Mouse (Mus musculus) liver, embryonic 13.5 days (tissue): ENCODE results near the gene Txndc11. TPM values are rescaled to one million over a fixed set of nuclear protein-coding genes. Genes with fewer than 3 reads are reported as not detected.

Source experiments
- ATAC-seq: fragments of 200-750 bp; cut with Nextera tagmentation; 2 replicates; pipeline ENCODE4 v1.8.0; 2017; ENCODE audit warnings: low read depth, mild to moderate bottlenecking, moderate number of reproducible peaks, moderate library complexity
- DNase-seq: peaks from one replicate; pipeline ENCODE4 v3.0.0; 2022
- H3K27ac ChIP-seq: fragments of 300-500 bp; sonication (generic); 2 replicates; pipeline ENCODE4 v1.5.1; 2015; ENCODE audit warnings: moderate library complexity, mild to moderate bottlenecking, inconsistent platforms
- H3K27me3 ChIP-seq: fragments of 300-500 bp; sonication (generic); 2 replicates; pipeline ENCODE4 v1.6.1; 2015; ENCODE audit warnings: mild to moderate bottlenecking, inconsistent platforms
- H3K36me3 ChIP-seq: fragments of 300-500 bp; sonication (generic); 2 replicates; pipeline ENCODE4 v1.6.1; 2015; ENCODE audit warnings: mild to moderate bottlenecking, inconsistent platforms
- H3K4me1 ChIP-seq: fragments of 300-500 bp; sonication (generic); replicated peaks from 2 replicates; pipeline ENCODE4 v1.6.1; 2015; ENCODE audit warnings: inconsistent platforms
- H3K4me2 ChIP-seq: fragments of 300-500 bp; sonication (generic); 2 replicates; pipeline ENCODE4 v1.6.1; 2015; ENCODE audit warnings: inconsistent platforms, mild to moderate bottlenecking, moderate library complexity
- H3K4me3 ChIP-seq: fragments of 300-500 bp; sonication (generic); replicated peaks from 2 replicates; pipeline ENCODE4 v1.5.1; 2015; ENCODE audit warnings: mild to moderate bottlenecking, inconsistent platforms
- H3K9ac ChIP-seq: fragments of 300-500 bp; sonication (generic); 2 replicates; pipeline ENCODE4 v1.6.1; 2015; ENCODE audit warnings: mild to moderate bottlenecking, inconsistent platforms
- H3K9me3 ChIP-seq: fragments of 300-500 bp; sonication (generic); replicated peaks from 2 replicates; pipeline ENCODE4 v1.6.1; 2016; ENCODE audit warnings: inconsistent platforms
- WGBS: fragments of 180-500 bp; shearing (Covaris S2); methylation state at CpG from one replicate; pipeline ENCODE4 v1.1.7; 2015; ENCODE audit not compliant: insufficient replicate concordance; 5-methylcytosine and 5-hydroxymethylcytosine counted together
- polyA plus RNA-seq: library from polyadenylated mRNA; unstranded; fragments of >200 nt; fragmentation: Nextera tagmentation; extraction: Ambion mirVana; gene quantifications from 2 replicates; pipeline ENCODE4 v1.2.1, GENCODE M21; 2015

Txndc11 gene
- polyA plus RNA-seq, 1 experiment from 2014 or later, result 17.2 TPM

- ATAC-seq, result no peak
- H3K4me2 ChIP-seq, result no peak overlapping the region
- H3K9ac ChIP-seq, result no peak overlapping the region
- no peak overlapping the region for H3K4me3 ChIP-seq
- H3K36me3 ChIP-seq, result no peaks in the 10 kb centered on the region
- peaks cover 44% of the 10 kb centered on the region for H3K27me3 ChIP-seq
- peaks cover 24% of the 10 kb centered on the region for H3K4me1 ChIP-seq
- H3K27ac ChIP-seq, result peak overlapping the region; percentile 27; the same call in 1 of the 2 replicates
- 35% methylated on average over 13 of the region's 13 CpGs for WGBS
- no peaks in the 10 kb centered on the region for H3K9me3 ChIP-seq
- no peak for DNase-seq
Observed at GRCm38 (mm10) chr16:11062794-11063721, 71.4 kb downstream of the Txndc11 start.

- no peaks in the 10 kb centered on the region for H3K36me3 ChIP-seq
- peaks cover 21% of the 10 kb centered on the region for H3K27me3 ChIP-seq
- H3K4me3 ChIP-seq, result no peak within 1 kb of the TSS
- H3K9ac ChIP-seq, result no peak within 1 kb of the TSS
- DNase-seq (no peak), ATAC-seq (no peak)
- H3K4me2 ChIP-seq, result no peak within 1 kb of the TSS
- peaks cover 12% of the 10 kb centered on the region for H3K4me1 ChIP-seq
- 69% methylated on average over 4 of the region's 4 CpGs for WGBS
- no peak within 1 kb of the TSS for H3K27ac ChIP-seq
- H3K9me3 ChIP-seq, result no peaks in the 10 kb centered on the region
Observed at GRCm38 (mm10) chr16:11060645-11061044, 73.8 kb downstream of the Txndc11 start, which contains the start of gene Snn. TSS of gene Snn (plus strand) at chr16:11060945.

GRCm38 (mm10) chr16:11055916-11056315, 78.5 kb downstream of the Txndc11 start:
- no peaks in the 10 kb centered on the region for H3K9me3 ChIP-seq
- H3K27ac ChIP-seq, result no peak overlapping the region
- WGBS, result 72% methylated on average over 5 of the region's 5 CpGs
- no peaks in the 10 kb centered on the region for H3K4me1 ChIP-seq
- H3K27me3 ChIP-seq, result no peaks in the 10 kb centered on the region
- H3K4me2 ChIP-seq, result no peak overlapping the region
- DNase-seq (no peak), ATAC-seq (no peak)
- H3K4me3 ChIP-seq, result no peak overlapping the region
- H3K9ac ChIP-seq, result no peak overlapping the region
- no peaks in the 10 kb centered on the region for H3K36me3 ChIP-seq

- Histone ChIP-seq H3K27me3 (no peaks in the 10 kb centered on the region), H3K27ac (no peak overlapping the region), H3K36me3 (no peaks in the 10 kb centered on the region), H3K4me3 (no peak overlapping the region), H3K4me1 (no peaks in the 10 kb centered on the region), H3K9me3 (no peaks in the 10 kb centered on the region), H3K4me2 (no peak overlapping the region), H3K9ac (no peak overlapping the region)
- DNase-seq (no peak), ATAC-seq (no peak)
- WGBS, result 57% methylated on average over 6 of the region's 6 CpGs
Observed at GRCm38 (mm10) chr16:11054871-11055270, 79.6 kb downstream of the Txndc11 start.

GRCm38 (mm10) chr16:11054409-11054808, 80.0 kb downstream of the Txndc11 start:
- Histone ChIP-seq H3K27me3 (no peaks in the 10 kb centered on the region), H3K9ac (no peak overlapping the region), H3K9me3 (no peaks in the 10 kb centered on the region), H3K36me3 (no peaks in the 10 kb centered on the region), H3K27ac (no peak overlapping the region), H3K4me2 (no peak overlapping the region), H3K4me1 (no peaks in the 10 kb centered on the region), H3K4me3 (no peak overlapping the region)
- ATAC-seq, result no peak
- 35% methylated on average over 6 of the region's 6 CpGs for WGBS
- no peak for DNase-seq

- no peak for ATAC-seq
- Histone ChIP-seq H3K36me3 (no peaks in the 10 kb centered on the region), H3K4me3 (no peak overlapping the region), H3K4me2 (no peak overlapping the region), H3K4me1 (no peaks in the 10 kb centered on the region), H3K27ac (no peak overlapping the region), H3K9ac (no peak overlapping the region), H3K27me3 (no peaks in the 10 kb centered on the region), H3K9me3 (no peaks in the 10 kb centered on the region)
- WGBS, result 80% methylated on average over 11 of the region's 11 CpGs
- no peak for DNase-seq
Observed at GRCm38 (mm10) chr16:11051134-11051533, 83.3 kb downstream of the Txndc11 start.

- no peaks in the 10 kb centered on the region for H3K36me3 ChIP-seq
- H3K4me3 ChIP-seq, result no peak overlapping the region
- no peak overlapping the region for H3K9ac ChIP-seq
- H3K27me3 ChIP-seq, result no peaks in the 10 kb centered on the region
- 77% methylated on average over 2 of the region's 2 CpGs for WGBS
- no peaks in the 10 kb centered on the region for H3K9me3 ChIP-seq
- H3K27ac ChIP-seq, result no peak overlapping the region
- no peak overlapping the region for H3K4me2 ChIP-seq
- DNase-seq, result no peak
- H3K4me1 ChIP-seq, result no peaks in the 10 kb centered on the region
- ATAC-seq, result no peak
Observed at GRCm38 (mm10) chr16:11050226-11050625, 84.2 kb downstream of the Txndc11 start.

GRCm38 (mm10) chr16:11047130-11047529, 87.3 kb downstream of the Txndc11 start:
- Histone ChIP-seq H3K9me3 (no peaks in the 10 kb centered on the region), H3K4me1 (no peaks in the 10 kb centered on the region), H3K9ac (no peak overlapping the region), H3K27ac (no peak overlapping the region), H3K36me3 (no peaks in the 10 kb centered on the region), H3K4me3 (no peak overlapping the region), H3K4me2 (no peak overlapping the region), H3K27me3 (no peaks in the 10 kb centered on the region)
- DNase-seq (no peak), ATAC-seq (no peak)
- WGBS, result 40% methylated on average over 7 of the region's 7 CpGs

- no peaks in the 10 kb centered on the region for H3K9me3 ChIP-seq
- H3K9ac ChIP-seq, result no peak overlapping the region
- no peak overlapping the region for H3K27ac ChIP-seq
- H3K4me2 ChIP-seq, result no peak overlapping the region
- 63% methylated on average over 7 of the region's 7 CpGs for WGBS
- DNase-seq (no peak), ATAC-seq (peak; percentile 60; the same call in 1 of the 2 replicates)
- no peak overlapping the region for H3K4me3 ChIP-seq
- H3K27me3 ChIP-seq, result no peaks in the 10 kb centered on the region
- H3K4me1 ChIP-seq, result no peaks in the 10 kb centered on the region
- no peaks in the 10 kb centered on the region for H3K36me3 ChIP-seq
Observed at GRCm38 (mm10) chr16:11046437-11046836, 88.0 kb downstream of the Txndc11 start.

GRCm38 (mm10) chr16:11043239-11043638, 91.2 kb downstream of the Txndc11 start:
- Histone ChIP-seq H3K36me3 (no peaks in the 10 kb centered on the region), H3K9me3 (no peaks in the 10 kb centered on the region), H3K9ac (no peak overlapping the region), H3K4me3 (no peak overlapping the region), H3K4me2 (no peak overlapping the region), H3K27ac (no peak overlapping the region), H3K27me3 (no peaks in the 10 kb centered on the region), H3K4me1 (no peaks in the 10 kb centered on the region)
- no peak for DNase-seq
- no peak for ATAC-seq
- WGBS, result 63% methylated on average over 5 of the region's 5 CpGs

- WGBS, result 47% methylated on average over 2 of the region's 2 CpGs
- Histone ChIP-seq H3K27ac (no peak overlapping the region), H3K36me3 (no peaks in the 10 kb centered on the region), H3K4me2 (no peak overlapping the region), H3K4me3 (no peak overlapping the region), H3K9me3 (no peaks in the 10 kb centered on the region), H3K9ac (no peak overlapping the region), H3K27me3 (0 out of 2 replicates have a peak, but pooled peaks cover 8% of the 10 kb centered on the region), H3K4me1 (no peaks in the 10 kb centered on the region)
- DNase-seq, result no peak
- ATAC-seq, result no peak
Observed at GRCm38 (mm10) chr16:11040603-11041002, 93.8 kb downstream of the Txndc11 start.
